Mouse (Mus musculus) kidney, postnatal 0 days (tissue): ENCODE measurements around the gene Aire. TPM values are rescaled to one million over a fixed set of nuclear protein-coding genes. Genes with fewer than 3 reads are reported as not detected.

Source experiments
- ATAC-seq: fragments of 200-750 bp; cut with Nextera tagmentation; replicated peaks from 2 replicates; pipeline ENCODE4 v1.8.0; 2017; ENCODE audit warnings: low read depth, moderate number of reproducible peaks, moderate TSS enrichment, moderate library complexity; ENCODE audit not compliant: low FRiP score
- DNase-seq: peaks from one replicate; pipeline ENCODE4 v3.0.0-alpha.2; 2016; ENCODE audit warnings: low spot score
- H3K27ac ChIP-seq: fragments of 300-500 bp; sonication (generic); 2 replicates; pipeline ENCODE4 v1.5.1; 2014; ENCODE audit warnings: mild to moderate bottlenecking
- H3K27me3 ChIP-seq: fragments of 300-500 bp; sonication (generic); 2 replicates; pipeline ENCODE4 v1.6.1; 2014; ENCODE audit warnings: low read length, mixed read lengths; ENCODE audit not compliant: insufficient read depth
- H3K36me3 ChIP-seq: fragments of 300-500 bp; sonication (generic); 2 replicates; pipeline ENCODE4 v1.6.1; 2014; ENCODE audit warnings: low read length, mixed read lengths; ENCODE audit not compliant: insufficient read depth
- H3K4me1 ChIP-seq: fragments of 300-500 bp; sonication (generic); replicated peaks from 2 replicates; pipeline ENCODE4 v1.6.1; 2014; ENCODE audit warnings: antibody characterized with exemption, low read length, mixed read lengths; ENCODE audit not compliant: insufficient read depth
- H3K4me2 ChIP-seq: fragments of 300-500 bp; sonication (generic); 2 replicates; pipeline ENCODE4 v1.6.1; 2014; ENCODE audit warnings: mild to moderate bottlenecking, low read length, moderate library complexity, mixed read lengths
- H3K4me3 ChIP-seq: fragments of 300-500 bp; sonication (generic); replicated peaks from 2 replicates; pipeline ENCODE4 v1.5.1; 2014; ENCODE audit warnings: low read depth, low read length
- H3K9ac ChIP-seq: fragments of 300-500 bp; sonication (generic); 2 replicates; pipeline ENCODE4 v1.6.1; 2014; ENCODE audit warnings: low read depth, low read length
- H3K9me3 ChIP-seq: fragments of 300-500 bp; sonication (generic); replicated peaks from 2 replicates; pipeline ENCODE4 v1.6.1; 2016; ENCODE audit warnings: low read length, inconsistent platforms, mixed read lengths
- CTCF ChIP-seq: IDR thresholded peaks from 2 replicates; pipeline ENCODE4 v1.5.1; 2016; ENCODE audit warnings: antibody characterized with exemption, low read depth, mild to moderate bottlenecking, moderate library complexity
- WGBS: fragments of 180-500 bp; shearing (Covaris S2); extraction: QIAGEN DNeasy Blood & Tissue Kit; methylation state at CpG from one replicate; pipeline ENCODE4 v1.1.7; 2014; 5-methylcytosine and 5-hydroxymethylcytosine counted together
- polyA plus RNA-seq: library from polyadenylated mRNA; unstranded; fragments of >200 nt; fragmentation: Nextera tagmentation; extraction: Ambion mirVana; gene quantifications from 2 replicates; pipeline ENCODE4 v1.2.1, GENCODE M21; 2015

The Aire gene
- polyA plus RNA-seq, 1 experiment from 2014 or later, result 0.34 TPM

- TF ChIP-seq CTCF, result no peak
- H3K36me3 ChIP-seq, result no peaks in the 10 kb centered on the region
- H3K27me3 ChIP-seq, result no peaks in the 10 kb centered on the region
- H3K9me3 ChIP-seq, result no peaks in the 10 kb centered on the region
- no peak overlapping the region for H3K27ac ChIP-seq
- no peak overlapping the region for H3K9ac ChIP-seq
- no peak overlapping the region for H3K4me3 ChIP-seq
- no peak for DNase-seq
- no peaks in the 10 kb centered on the region for H3K4me1 ChIP-seq
- no peak for ATAC-seq
- no peak overlapping the region for H3K4me2 ChIP-seq
- 88% methylated on average over 8 of the region's 8 CpGs for WGBS
These were observed 13.6 kb upstream of the Aire start for GRCm38 (mm10) chr10:78057056-78057455.

DNA sequence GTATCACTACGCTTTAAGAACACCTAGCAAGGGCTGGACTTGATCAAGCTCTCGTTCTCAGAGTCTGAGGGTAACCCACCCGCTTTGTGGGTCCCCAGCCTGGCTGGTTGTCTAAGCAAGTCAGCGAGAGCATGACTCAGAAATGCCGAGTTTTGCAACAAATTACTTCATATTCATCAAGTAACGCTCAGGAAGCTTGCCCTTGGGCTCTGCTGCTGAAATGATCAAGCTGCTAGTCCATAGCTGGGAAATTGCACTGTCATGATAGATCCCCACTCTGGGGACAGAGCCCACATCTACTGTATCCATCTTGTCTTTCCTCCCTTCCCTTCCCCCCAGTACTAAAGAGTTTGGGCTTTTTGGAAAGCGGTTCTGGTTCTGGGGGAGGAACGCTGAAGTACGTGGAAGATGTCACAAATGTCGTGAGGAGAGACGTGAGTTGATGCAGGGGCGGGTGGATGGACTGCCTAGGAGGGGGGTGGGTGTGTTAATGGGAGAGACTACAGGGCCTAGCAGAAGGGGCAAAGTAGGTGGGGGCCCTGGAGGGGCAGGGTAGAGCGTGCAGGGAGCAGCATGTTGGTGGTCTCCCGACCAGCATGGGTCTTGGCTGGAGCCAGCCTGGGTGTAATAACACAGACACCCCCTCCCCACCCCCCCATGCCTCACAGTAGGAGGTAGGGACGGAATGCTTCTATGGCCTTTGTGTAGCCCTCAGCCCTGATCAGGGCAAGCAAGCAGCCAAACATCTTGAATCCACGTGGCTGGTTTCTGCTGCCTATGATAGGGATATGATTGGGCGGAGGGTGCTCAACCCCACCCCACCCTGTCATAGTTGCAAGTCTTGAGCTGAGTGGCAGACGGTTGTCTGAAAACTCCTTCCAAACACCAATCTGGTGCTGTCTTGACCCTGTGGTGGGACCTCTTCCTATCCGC, 11.5 kb upstream of the Aire start:
- no peak; the same call in 1 of the 2 replicates for ATAC-seq
- 67% methylated on average over 19 of the region's 19 CpGs for WGBS

DNA sequence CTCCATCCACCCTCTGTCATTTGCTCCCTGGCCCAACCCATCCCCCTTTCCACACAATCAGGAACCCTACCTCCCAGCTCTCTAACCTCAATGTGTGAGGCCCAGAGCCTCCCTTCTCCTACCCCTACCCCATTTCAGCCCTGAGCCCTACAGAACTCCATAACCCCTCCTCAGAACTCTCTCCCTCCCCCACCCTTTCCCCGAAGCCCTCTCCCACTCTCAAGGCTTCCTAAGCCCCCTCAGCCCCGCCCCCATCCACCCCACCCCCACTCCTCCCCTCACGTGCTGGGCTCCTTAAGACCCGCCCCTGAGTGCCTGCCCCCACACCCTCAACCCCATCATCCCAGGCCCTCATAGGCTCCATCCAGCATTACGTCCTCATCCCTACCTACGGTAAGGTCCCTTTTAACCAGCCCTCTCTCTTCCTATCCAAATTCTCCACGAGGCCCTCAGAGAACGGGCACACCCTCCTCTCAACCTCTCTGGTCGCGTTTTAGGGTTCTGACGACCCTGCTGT, 6.2 kb upstream of the Aire start:
- no peaks in the 10 kb centered on the region for H3K36me3 ChIP-seq
- no peak overlapping the region for H3K9ac ChIP-seq
- no peaks in the 10 kb centered on the region for H3K4me1 ChIP-seq
- no peak overlapping the region for H3K27ac ChIP-seq
- H3K27me3 ChIP-seq, result no peaks in the 10 kb centered on the region
- H3K4me2 ChIP-seq, result no peak overlapping the region
- WGBS, result 60% methylated on average over 11 of the region's 11 CpGs
- ATAC-seq (no peak), DNase-seq (no peak)
- no peak overlapping the region for H3K4me3 ChIP-seq
- H3K9me3 ChIP-seq, result no peaks in the 10 kb centered on the region
- no peak for TF ChIP-seq CTCF

More for the DNA sequence above, 11.5 kb upstream of the Aire start:
- H3K9ac ChIP-seq, result no peak overlapping the region
- no peaks in the 10 kb centered on the region for H3K4me1 ChIP-seq
- no peaks in the 10 kb centered on the region for H3K9me3 ChIP-seq
- no peaks in the 10 kb centered on the region for H3K36me3 ChIP-seq
- no peak overlapping the region for H3K27ac ChIP-seq
- no peak for TF ChIP-seq CTCF
- H3K27me3 ChIP-seq, result no peaks in the 10 kb centered on the region
- no peak overlapping the region for H3K4me2 ChIP-seq
- no peak overlapping the region for H3K4me3 ChIP-seq
- peak; percentile 22 for DNase-seq

GRCm38 (mm10) chr10:78048061-78048730, 4.8 kb upstream of the Aire start:
- Histone ChIP-seq H3K36me3 (no peaks in the 10 kb centered on the region), H3K4me1 (no peaks in the 10 kb centered on the region), H3K27ac (no peak overlapping the region), H3K4me3 (no peak overlapping the region), H3K9me3 (no peaks in the 10 kb centered on the region), H3K4me2 (no peak overlapping the region), H3K27me3 (no peaks in the 10 kb centered on the region), H3K9ac (no peak overlapping the region)
- TF ChIP-seq CTCF, result no peak
- DNase-seq (no peak), ATAC-seq (no peak)
- WGBS, result 95% methylated on average over 9 of the region's 10 CpGs

DNA sequence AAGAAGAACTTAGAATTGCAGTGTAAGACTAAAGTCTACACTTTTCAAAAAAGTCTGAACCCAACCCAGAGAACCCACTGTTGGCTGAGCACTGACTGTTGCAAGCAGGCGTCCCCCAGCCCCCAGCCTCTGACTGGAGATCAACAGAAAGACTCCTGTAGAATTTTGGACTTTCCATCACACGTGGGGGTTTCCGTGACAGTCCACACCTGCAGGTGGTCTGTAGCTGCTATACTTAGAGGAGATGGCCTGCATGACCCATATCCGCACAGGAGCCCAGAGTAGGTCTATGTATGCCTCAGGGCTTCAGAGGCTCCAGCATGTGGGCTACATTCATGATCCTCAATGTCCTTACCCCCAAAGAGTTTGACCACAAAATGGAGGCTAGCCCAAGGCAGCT, 3.0 kb upstream of the Aire start:
- no peak overlapping the region for H3K4me2 ChIP-seq
- no peak for TF ChIP-seq CTCF
- no peak for ATAC-seq
- no peaks in the 10 kb centered on the region for H3K4me1 ChIP-seq
- DNase-seq, result no peak
- H3K9ac ChIP-seq, result no peak overlapping the region
- no peak overlapping the region for H3K27ac ChIP-seq
- H3K9me3 ChIP-seq, result no peaks in the 10 kb centered on the region
- H3K36me3 ChIP-seq, result no peaks in the 10 kb centered on the region
- WGBS, result 89% methylated on average over 4 of the region's 4 CpGs
- H3K4me3 ChIP-seq, result no peak overlapping the region
- no peaks in the 10 kb centered on the region for H3K27me3 ChIP-seq

DNA sequence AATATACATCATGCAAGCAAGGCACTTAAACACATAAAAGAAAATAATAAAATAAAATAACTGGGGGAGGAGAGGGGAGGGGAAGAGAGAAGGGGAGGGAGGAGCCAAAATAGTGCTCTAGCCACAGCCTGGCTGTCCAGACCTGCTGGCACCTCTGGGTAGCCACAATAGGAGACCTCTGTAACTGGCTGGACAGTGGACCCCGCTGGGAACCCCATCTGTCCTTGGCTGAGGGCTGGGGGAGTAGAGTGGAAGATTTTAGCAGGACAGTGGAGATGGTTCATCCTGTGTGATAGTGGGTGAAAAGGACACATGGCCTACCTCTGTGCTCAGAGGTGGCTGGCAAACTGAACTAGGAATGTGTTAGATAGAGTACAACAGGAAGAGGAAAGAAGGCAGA, 1.1 kb upstream of the Aire start:
- Histone ChIP-seq H3K27ac (no peak overlapping the region), H3K9me3 (no peaks in the 10 kb centered on the region), H3K4me2 (no peak overlapping the region), H3K36me3 (no peaks in the 10 kb centered on the region), H3K4me1 (no peaks in the 10 kb centered on the region), H3K27me3 (no peaks in the 10 kb centered on the region), H3K9ac (no peak overlapping the region), H3K4me3 (no peak overlapping the region)
- TF ChIP-seq CTCF, result no peak
- ATAC-seq, result no peak
- 79% methylated on average over 1 of the region's 1 CpGs for WGBS
- DNase-seq, result no peak
